Mouse (Mus musculus) lung, adult 2 months (tissue): ENCODE measurements at regions not wholly inside any gene's neighbourhood (a gene's known extent, or its start where the extent isn't known, plus 50 kb on each side); places are given as distances from the start of the nearest gene placed in this dataset.

Experiments used
- CTCF ChIP-seq: fragments of 200-500 bp; IDR thresholded peaks from 2 replicates; pipeline ENCODE4 v1.5.1; 2011; ENCODE audit warnings: mild to moderate bottlenecking, low read length, control low read depth; ENCODE audit not compliant: insufficient read depth
- POLR2A ChIP-seq: fragments of 200-500 bp; IDR thresholded peaks from 2 replicates; pipeline ENCODE4 v1.6.1; 2011; ENCODE audit warnings: low read depth, mild to moderate bottlenecking, control low read depth, low read length, borderline replicate concordance; ENCODE audit errors: extremely low read depth

GRCm38 (mm10) chr15:25225431-25225830 is 188.1 kb downstream of the Basp1 start:
- TF ChIP-seq CTCF (no peak), POLR2A (no peak)
